Mouse (Mus musculus) spleen, postnatal 14 days (tissue): Measurements from ENCODE around the gene Prss38.

Experiments
- DNase-seq, 2 experiments: peaks; one replicate each; pipeline ENCODE4 v3.0.0; 2021 to 2022; ENCODE audit warnings: low spot score in 2 of 2

Gene Prss38

GRCm38 (mm10) chr11:59375475-59375874 lies at the start of gene Prss38:
TSS of gene Prss38 (minus strand) at chr11:59375657.
- DNase-seq: no peak

GRCm38 (mm10) chr11:59423010-59423588 lies 47.6 kb upstream of the Prss38 start:
- DNase-seq: no peak

GRCm38 (mm10) chr11:59421967-59422366 lies 46.5 kb upstream of the Prss38 start:
- no peak for DNase-seq

- DNase-seq: no peak
These were observed 46.0 kb upstream of the Prss38 start for GRCm38 (mm10) chr11:59421436-59421835.

GRCm38 (mm10) chr11:59418708-59419107 lies 43.3 kb upstream of the Prss38 start:
- DNase-seq: no peak

- DNase-seq: no peak
These were observed 37.8 kb upstream of the Prss38 start for GRCm38 (mm10) chr11:59412999-59413863.

GRCm38 (mm10) chr11:59412058-59412457 lies 36.6 kb upstream of the Prss38 start:
- no peak for DNase-seq

- DNase-seq: no peak
These were observed 35.4 kb upstream of the Prss38 start for GRCm38 (mm10) chr11:59410851-59411250.

GRCm38 (mm10) chr11:59405761-59406160 lies 30.3 kb upstream of the Prss38 start:
- no peak for DNase-seq

- no peak for DNase-seq
These were observed 25.4 kb upstream of the Prss38 start for GRCm38 (mm10) chr11:59400876-59401275.

GRCm38 (mm10) chr11:59399830-59400229 lies 24.4 kb upstream of the Prss38 start:
- DNase-seq: no peak

- DNase-seq: no peak
These were observed 22.3 kb upstream of the Prss38 start for GRCm38 (mm10) chr11:59397536-59398371.

- no peak for DNase-seq
These were observed 19.0 kb upstream of the Prss38 start for GRCm38 (mm10) chr11:59394451-59394850.

GRCm38 (mm10) chr11:59393591-59393990 lies 18.1 kb upstream of the Prss38 start:
- no peak for DNase-seq

- no peak for DNase-seq
These were observed 16.8 kb upstream of the Prss38 start for GRCm38 (mm10) chr11:59392300-59392699.

GRCm38 (mm10) chr11:59390470-59390869 lies 15.0 kb upstream of the Prss38 start:
- no peak for DNase-seq

- DNase-seq: no peak
These were observed 14.2 kb upstream of the Prss38 start for GRCm38 (mm10) chr11:59389617-59390016.

GRCm38 (mm10) chr11:59388806-59389205 lies 13.3 kb upstream of the Prss38 start:
- no peak for DNase-seq

- DNase-seq: no peak
These were observed 12.0 kb upstream of the Prss38 start for GRCm38 (mm10) chr11:59387471-59387870.

- no peak for DNase-seq
These were observed 9.7 kb upstream of the Prss38 start for GRCm38 (mm10) chr11:59385123-59385522.

GRCm38 (mm10) chr11:59384441-59384959 lies 9.0 kb upstream of the Prss38 start:
- no peak for DNase-seq

- no peak for DNase-seq
These were observed 4.1 kb upstream of the Prss38 start for GRCm38 (mm10) chr11:59379547-59379946.
